15 mouse cellular contexts compared by ENCODE assay signal in genomic region chr11:79050781-79051507, GRCm38 (mm10).
DNase-seq lines count a peak whose midpoint lies in the region; ATAC-seq lines count a peak whose summit lies in the region.
"Had no signal": no experiment of that assay in that cellular context is flagged by ENCODE, and none has a peak within 500 bp of the region (broad histone marks: within the 10 kb centered on the region; RNA-seq: fewer than 3 reads in every experiment).

No protein-coding gene starts in this region.

- no peak overlapping the region for H3K4me3 ChIP-seq in heart, embryonic 10.5 days
- no peak overlapping the region for H3K4me3 ChIP-seq in liver, embryonic 16.5 days (ENCODE audit: low read depth, low read length)

- peak overlapping the region; percentile 73 for H3K27ac ChIP-seq in heart, embryonic 10.5 days
- H3K27ac ChIP-seq in liver, embryonic 16.5 days (ENCODE audit: low read length) = no peak overlapping the region
- H3K27ac ChIP-seq: hindbrain, embryonic 14.5 days had no signal

- H3K36me3 ChIP-seq in heart, embryonic 10.5 days = peaks cover 8% of the 10 kb centered on the region; the same call in 1 of the 2 replicates
- H3K36me3 ChIP-seq in liver, embryonic 16.5 days (ENCODE audit: control insufficient read depth, insufficient read depth) = no peaks in the 10 kb centered on the region

- H3K4me1 ChIP-seq in heart, embryonic 10.5 days = peaks cover 63% of the 10 kb centered on the region
- H3K4me1 ChIP-seq in liver, embryonic 16.5 days (ENCODE audit: control insufficient read depth, low read depth, low read length) = peaks cover 39% of the 10 kb centered on the region

- H3K9ac ChIP-seq in liver, embryonic 16.5 days (ENCODE audit: low read depth, low read length) = no peak overlapping the region; the same call in 1 of the 2 replicates
- H3K9ac ChIP-seq: hindbrain, embryonic 14.5 days had no signal

- H3K27me3 ChIP-seq in heart, embryonic 10.5 days (ENCODE audit: insufficient read depth, poor library complexity, severe bottlenecking) = no peaks in the 10 kb centered on the region
- no peaks in the 10 kb centered on the region for H3K27me3 ChIP-seq in liver, embryonic 16.5 days (ENCODE audit: control insufficient read depth, insufficient read depth, low read depth, low read length)

- 63% methylated on average over 16 of the region's 16 CpGs for WGBS in heart, embryonic 10.5 days
- 22% methylated on average over 16 of the region's 16 CpGs for WGBS in liver, embryonic 16.5 days (ENCODE audit: insufficient replicate concordance)

- peak overlapping the region; percentile 49 for H3K4me2 ChIP-seq in liver, embryonic 16.5 days (ENCODE audit: low read depth, low read length)
- H3K4me2 ChIP-seq: hindbrain, embryonic 14.5 days had no signal

- no peak for DNase-seq in heart, embryonic 10.5 days (ENCODE audit: low spot score)
- DNase-seq in heart, adult 11 months = no peak
- peak; percentile 96 for DNase-seq in 416B (ENCODE audit: low read depth)
- no peak for DNase-seq in embryo, embryonic 9.5 days (ENCODE audit: extremely low spot score)
- no peak for DNase-seq in testis, postnatal 10 days (ENCODE audit: low spot score)
- no peak for DNase-seq in lung, postnatal 25 days (ENCODE audit: low spot score)
- DNase-seq: cerebellum, adult 11 months; kidney, adult 9 months; lung, postnatal 36 days; retina, postnatal 1 day; spleen, adult 18-20 months had no signal

- no peaks in the 10 kb centered on the region for H3K9me3 ChIP-seq in heart, embryonic 10.5 days
- H3K9me3 ChIP-seq in liver, embryonic 16.5 days (replicated peaks; ENCODE audit: control insufficient read depth, low read length) = no peaks in the 10 kb centered on the region

- peak; percentile 59 for ATAC-seq in granulocyte monocyte progenitor cell, adult 5-6 weeks (replicated peaks; ENCODE audit: poor library complexity, severe bottlenecking)
- ATAC-seq in liver, embryonic 16.5 days (ENCODE audit: low read depth) = peak; percentile 50
- ATAC-seq: forebrain, embryonic 16.5 days had no signal
